Mouse (Mus musculus) stomach, embryonic 15.5 days (tissue): ENCODE data around the gene Mrpl54. TPM values are rescaled to one million over a fixed set of nuclear protein-coding genes. Genes with fewer than 3 reads are reported as not detected.

ENCODE experiments used
- ATAC-seq: fragments of 200-750 bp; cut with Nextera tagmentation; 2 replicates; pipeline ENCODE4 v1.8.0; 2017; ENCODE audit warnings: low read depth, moderate number of reproducible peaks, moderate TSS enrichment; ENCODE audit not compliant: insufficient read depth, low FRiP score
- H3K27ac ChIP-seq: fragments of 300-500 bp; sonication (generic); 2 replicates; pipeline ENCODE4 v1.5.1; 2015; ENCODE audit warnings: mild to moderate bottlenecking, inconsistent platforms
- H3K27me3 ChIP-seq: fragments of 300-500 bp; sonication (generic); replicated peaks from 2 replicates; pipeline ENCODE4 v1.6.1; 2015; ENCODE audit warnings: inconsistent platforms
- H3K36me3 ChIP-seq: fragments of 300-500 bp; sonication (generic); 2 replicates; pipeline ENCODE4 v1.6.1; 2015; ENCODE audit warnings: inconsistent platforms
- H3K4me1 ChIP-seq: fragments of 300-500 bp; sonication (generic); 2 replicates; pipeline ENCODE4 v1.6.1; 2015; ENCODE audit warnings: inconsistent platforms
- H3K4me2 ChIP-seq: fragments of 300-500 bp; sonication (generic); 2 replicates; pipeline ENCODE4 v1.6.1; 2015; ENCODE audit warnings: mild to moderate bottlenecking, inconsistent platforms
- H3K4me3 ChIP-seq: fragments of 300-500 bp; sonication (generic); replicated peaks from 2 replicates; pipeline ENCODE4 v1.5.1; 2015; ENCODE audit warnings: inconsistent platforms
- H3K9ac ChIP-seq: fragments of 300-500 bp; sonication (generic); 2 replicates; pipeline ENCODE4 v1.6.1; 2015; ENCODE audit warnings: inconsistent platforms
- H3K9me3 ChIP-seq: fragments of 300-500 bp; sonication (generic); 2 replicates; pipeline ENCODE4 v1.6.1; 2016; ENCODE audit warnings: inconsistent platforms
- WGBS: fragments of 180-500 bp; shearing (Covaris S2); methylation state at CpG from one replicate; pipeline ENCODE4 v1.1.7; 2015; 5-methylcytosine and 5-hydroxymethylcytosine counted together
- polyA plus RNA-seq: library from polyadenylated mRNA; unstranded; fragments of >200 nt; fragmentation: Nextera tagmentation; extraction: Ambion mirVana; gene quantifications from 2 replicates; pipeline ENCODE4 v1.2.1, GENCODE M21; 2015

The Mrpl54 gene
- polyA plus RNA-seq, 1 experiment from 2014 or later, result 217 TPM

GRCm38 (mm10) chr10:81292554-81293333, 26.0 kb upstream of the Mrpl54 start, which contains the start of gene Pip5k1c:
Pip5k1c (plus strand) TSS chr10:81292963.
- under 1% methylated on average over 77 of the region's 80 CpGs for WGBS
- peak within 1 kb of the TSS; percentile 94 for H3K4me3 ChIP-seq
- ATAC-seq, result peak; percentile 88
- H3K27ac ChIP-seq, result peak within 1 kb of the TSS; percentile 93
- peaks cover 42% of the 10 kb centered on the region for H3K4me1 ChIP-seq
- H3K27me3 ChIP-seq, result no peaks in the 10 kb centered on the region; the same call in 1 of the 2 replicates
- H3K9ac ChIP-seq, result peak within 1 kb of the TSS; percentile 92
- H3K36me3 ChIP-seq, result no peaks in the 10 kb centered on the region
- H3K4me2 ChIP-seq, result peak within 1 kb of the TSS; percentile 91
- no peaks in the 10 kb centered on the region for H3K9me3 ChIP-seq

- H3K4me2 ChIP-seq, result peak within 1 kb of the TSS; percentile 91
- ATAC-seq, result no peak
- 58% methylated on average over 9 of the region's 9 CpGs for WGBS
- H3K27me3 ChIP-seq, result no peaks in the 10 kb centered on the region; the same call in 1 of the 2 replicates
- H3K4me3 ChIP-seq, result peak within 1 kb of the TSS; percentile 35
- no peaks in the 10 kb centered on the region for H3K36me3 ChIP-seq
- H3K9ac ChIP-seq, result peak within 1 kb of the TSS; percentile 32; the same call in 1 of the 2 replicates
- H3K9me3 ChIP-seq, result no peaks in the 10 kb centered on the region
- H3K27ac ChIP-seq, result peak within 1 kb of the TSS; percentile 93
- peaks cover 44% of the 10 kb centered on the region for H3K4me1 ChIP-seq
Observed at GRCm38 (mm10) chr10:81291511-81292104, 24.9 kb upstream of the Mrpl54 start, which contains the start of gene Tjp3. Tjp3 (minus strand) TSS chr10:81291581.

- Histone ChIP-seq H3K4me2 (peak overlapping the region; percentile 48), H3K4me3 (peak overlapping the region; percentile 35), H3K27me3 (no peaks in the 10 kb centered on the region; the same call in 1 of the 2 replicates), H3K36me3 (no peaks in the 10 kb centered on the region), H3K27ac (peak overlapping the region; percentile 93), H3K4me1 (peaks cover 49% of the 10 kb centered on the region), H3K9me3 (no peaks in the 10 kb centered on the region), H3K9ac (no peak overlapping the region)
- ATAC-seq, result 0 out of 2 replicates have a peak, but pooled peaks have one; percentile 9
- 17% methylated on average over 24 of the region's 24 CpGs for WGBS
Observed at GRCm38 (mm10) chr10:81290698-81291460, 24.1 kb upstream of the Mrpl54 start.

GRCm38 (mm10) chr10:81289811-81290210, 23.1 kb upstream of the Mrpl54 start:
- Histone ChIP-seq H3K27me3 (peaks cover 6% of the 10 kb centered on the region), H3K36me3 (no peaks in the 10 kb centered on the region), H3K27ac (peak overlapping the region; percentile 93), H3K4me1 (peaks cover 51% of the 10 kb centered on the region), H3K9ac (peak overlapping the region; percentile 32; the same call in 1 of the 2 replicates), H3K9me3 (no peaks in the 10 kb centered on the region), H3K4me2 (peak overlapping the region; percentile 48), H3K4me3 (peak overlapping the region; percentile 35)
- 48% methylated on average over 14 of the region's 14 CpGs for WGBS
- no peak for ATAC-seq

- Histone ChIP-seq H3K27me3 (peaks cover 11% of the 10 kb centered on the region), H3K4me1 (peaks cover 51% of the 10 kb centered on the region), H3K27ac (peak overlapping the region; percentile 93; the same call in 1 of the 2 replicates), H3K36me3 (no peaks in the 10 kb centered on the region), H3K4me2 (peak overlapping the region; percentile 48), H3K4me3 (peak overlapping the region; percentile 35), H3K9me3 (no peaks in the 10 kb centered on the region), H3K9ac (no peak overlapping the region)
- 1% methylated on average over 7 of the region's 7 CpGs for WGBS
- ATAC-seq, result no peak
Observed at GRCm38 (mm10) chr10:81289278-81289677, 22.5 kb upstream of the Mrpl54 start.

GRCm38 (mm10) chr10:81288601-81289000, 21.9 kb upstream of the Mrpl54 start:
- Histone ChIP-seq H3K9me3 (no peaks in the 10 kb centered on the region), H3K4me3 (no peak overlapping the region), H3K4me2 (peak overlapping the region; percentile 27; the same call in 1 of the 2 replicates), H3K27ac (peak overlapping the region; percentile 16; the same call in 1 of the 2 replicates), H3K36me3 (no peaks in the 10 kb centered on the region), H3K9ac (no peak overlapping the region), H3K4me1 (peaks cover 50% of the 10 kb centered on the region), H3K27me3 (peaks cover 18% of the 10 kb centered on the region)
- 31% methylated on average over 6 of the region's 6 CpGs for WGBS
- ATAC-seq, result no peak

GRCm38 (mm10) chr10:81287513-81288157, 20.9 kb upstream of the Mrpl54 start:
- 60% methylated on average over 8 of the region's 8 CpGs for WGBS
- Histone ChIP-seq H3K27me3 (peaks cover 22% of the 10 kb centered on the region), H3K4me2 (peak overlapping the region; percentile 10; the same call in 1 of the 2 replicates), H3K9ac (no peak overlapping the region), H3K9me3 (no peaks in the 10 kb centered on the region), H3K4me3 (no peak overlapping the region), H3K4me1 (peaks cover 49% of the 10 kb centered on the region), H3K36me3 (no peaks in the 10 kb centered on the region), H3K27ac (peak overlapping the region; percentile 16; the same call in 1 of the 2 replicates)
- no peak for ATAC-seq

GRCm38 (mm10) chr10:81286586-81286985, 19.9 kb upstream of the Mrpl54 start:
- H3K4me3 ChIP-seq, result no peak overlapping the region
- H3K27ac ChIP-seq, result peak overlapping the region; percentile 74
- no peak overlapping the region for H3K9ac ChIP-seq
- no peak for ATAC-seq
- H3K4me1 ChIP-seq, result peaks cover 44% of the 10 kb centered on the region
- peak overlapping the region; percentile 85; the same call in 1 of the 2 replicates for H3K4me2 ChIP-seq
- 33% methylated on average over 6 of the region's 6 CpGs for WGBS
- peaks cover 22% of the 10 kb centered on the region for H3K27me3 ChIP-seq
- no peaks in the 10 kb centered on the region for H3K36me3 ChIP-seq
- H3K9me3 ChIP-seq, result no peaks in the 10 kb centered on the region

- Histone ChIP-seq H3K4me2 (peak overlapping the region; percentile 85), H3K4me1 (peaks cover 40% of the 10 kb centered on the region), H3K27me3 (peaks cover 27% of the 10 kb centered on the region)
Observed at GRCm38 (mm10) chr10:81285694-81286450, 19.1 kb upstream of the Mrpl54 start.

GRCm38 (mm10) chr10:81284719-81285118, 18.0 kb upstream of the Mrpl54 start:
- Histone ChIP-seq H3K36me3 (no peaks in the 10 kb centered on the region), H3K9me3 (no peaks in the 10 kb centered on the region), H3K27ac (peak overlapping the region; percentile 69), H3K4me3 (peak overlapping the region; percentile 50), H3K4me1 (peaks cover 32% of the 10 kb centered on the region), H3K9ac (no peak overlapping the region), H3K27me3 (peaks cover 34% of the 10 kb centered on the region), H3K4me2 (peak overlapping the region; percentile 85)
- 8% methylated on average over 17 of the region's 17 CpGs for WGBS
- ATAC-seq, result peak; percentile 36; the same call in 1 of the 2 replicates

More at GRCm38 (mm10) chr10:81285694-81286450, 19.1 kb upstream of the Mrpl54 start:
- Histone ChIP-seq H3K9me3 (no peaks in the 10 kb centered on the region), H3K4me3 (peak overlapping the region; percentile 50), H3K36me3 (no peaks in the 10 kb centered on the region), H3K27ac (peak overlapping the region; percentile 74), H3K9ac (peak overlapping the region; percentile 23; the same call in 1 of the 2 replicates)
- peak; percentile 73 for ATAC-seq
- WGBS, result 2% methylated on average over 54 of the region's 54 CpGs
